Mouse (Mus musculus): ENCODE measurements at regions not wholly inside any gene's neighbourhood (a gene's known extent, or its start where the extent isn't known, plus 50 kb on each side); places are given as distances from the start of the nearest gene placed in this dataset.

GRCm38 (mm10) chr15:64519207-64519628 is 298.3 kb upstream of the Gm21798 start:
- in situ Hi-C loops (cut with MboI; ENCODE audit: low sequenced_read_pairs in 2 of 2, unreplicated experiment in 2 of 2) = no loop called here
- Histone ChIP-seq H3K4me3 (ENCODE audit: insufficient read depth in 1 of 2, low read depth in 1 of 2, low read length in 2 of 2, poor library complexity in 1 of 2, severe bottlenecking in 1 of 2) (no peak overlapping the region), H3K9me3 (ENCODE audit: control insufficient read depth, insufficient read depth, low read depth, low read length) (no peaks in the 10 kb centered on the region), H3K36me3 (ENCODE audit: control insufficient read depth, insufficient read depth, low read length, poor library complexity, severe bottlenecking) (no peaks in the 10 kb centered on the region), H3K9ac (ENCODE audit: insufficient read depth, low read depth, low read length, poor library complexity, severe bottlenecking) (no peak overlapping the region), H3K4me1 (ENCODE audit: control insufficient read depth in 2 of 2, insufficient read depth in 2 of 2, low read length in 2 of 2, poor library complexity in 1 of 2) (no peaks in the 10 kb centered on the region), H3K27ac (ENCODE audit: insufficient read depth, low read depth, low read length, poor library complexity, severe bottlenecking) (no peak overlapping the region)
- DNase-seq (ENCODE audit: low read depth, low spot score) = no peak
- TF ChIP-seq ZC3H11A (IDR thresholded peaks at IDR 0.05; ENCODE audit: borderline replicate concordance, low read depth, low read length) (no peak), ZNF384 (IDR thresholded peaks at IDR 0.05; ENCODE audit: low read depth, low read length) (no peak), CHD2 (IDR thresholded peaks at IDR 0.05; ENCODE audit: low read depth, low read length) (no peak), HCFC1 (IDR thresholded peaks at IDR 0.05; ENCODE audit: borderline replicate concordance, insufficient read depth, low read length) (no peak)

GRCm38 (mm10) chr15:64520568-64520967 is 296.9 kb upstream of the Gm21798 start:
- Histone ChIP-seq H3K36me3 (ENCODE audit: control insufficient read depth, insufficient read depth, low read length, poor library complexity, severe bottlenecking) (no peaks in the 10 kb centered on the region), H3K4me1 (ENCODE audit: control insufficient read depth in 2 of 2, insufficient read depth in 2 of 2, low read length in 2 of 2, poor library complexity in 1 of 2) (no peaks in the 10 kb centered on the region), H3K9me3 (ENCODE audit: control insufficient read depth, insufficient read depth, low read depth, low read length) (no peaks in the 10 kb centered on the region), H3K27ac (ENCODE audit: insufficient read depth, low read depth, low read length, poor library complexity, severe bottlenecking) (no peak overlapping the region), H3K9ac (ENCODE audit: insufficient read depth, low read depth, low read length, poor library complexity, severe bottlenecking) (no peak overlapping the region), H3K4me3 (ENCODE audit: insufficient read depth in 1 of 2, low read depth in 1 of 2, low read length in 2 of 2, poor library complexity in 1 of 2, severe bottlenecking in 1 of 2) (no peak overlapping the region)
- DNase-seq (ENCODE audit: low read depth, low spot score) = no peak
- no peak for TF ChIP-seq CHD2 (IDR thresholded peaks at IDR 0.05; ENCODE audit: low read depth, low read length)
- no peak for TF ChIP-seq ZNF384 (IDR thresholded peaks at IDR 0.05; ENCODE audit: low read depth, low read length)
- TF ChIP-seq HCFC1 (IDR thresholded peaks at IDR 0.05; ENCODE audit: borderline replicate concordance, insufficient read depth, low read length) = no peak
- TF ChIP-seq MAFK (IDR thresholded peaks at IDR 0.05; ENCODE audit: insufficient read depth, low read depth, low read length) = no peak
- TF ChIP-seq ZC3H11A (IDR thresholded peaks at IDR 0.05; ENCODE audit: borderline replicate concordance, low read depth, low read length) = no peak
- in situ Hi-C loops (cut with MboI; ENCODE audit: low sequenced_read_pairs in 2 of 2, unreplicated experiment in 2 of 2) = no loop called here

GRCm38 (mm10) chr15:64532260-64533120 is 285.0 kb upstream of the Gm21798 start:
- in situ Hi-C loops (cut with MboI; ENCODE audit: low sequenced_read_pairs in 2 of 2, unreplicated experiment in 2 of 2) = no loop called here
- Histone ChIP-seq H3K9me3 (ENCODE audit: control insufficient read depth, insufficient read depth, low read depth, low read length) (no peaks in the 10 kb centered on the region), H3K36me3 (ENCODE audit: control insufficient read depth, insufficient read depth, low read length, poor library complexity, severe bottlenecking) (no peaks in the 10 kb centered on the region), H3K27ac (ENCODE audit: insufficient read depth, low read depth, low read length, poor library complexity, severe bottlenecking) (no peak overlapping the region), H3K9ac (ENCODE audit: insufficient read depth, low read depth, low read length, poor library complexity, severe bottlenecking) (no peak overlapping the region), H3K4me1 (ENCODE audit: control insufficient read depth in 2 of 2, insufficient read depth in 2 of 2, low read length in 2 of 2, poor library complexity in 1 of 2) (no peaks in the 10 kb centered on the region), H3K4me3 (ENCODE audit: insufficient read depth in 1 of 2, low read depth in 1 of 2, low read length in 2 of 2, poor library complexity in 1 of 2, severe bottlenecking in 1 of 2) (no peak overlapping the region)
- DNase-seq (ENCODE audit: low read depth, low spot score) = no peak
- no peak for TF ChIP-seq HCFC1 (IDR thresholded peaks at IDR 0.05; ENCODE audit: borderline replicate concordance, insufficient read depth, low read length)
- TF ChIP-seq MAFK (IDR thresholded peaks at IDR 0.05; ENCODE audit: insufficient read depth, low read depth, low read length) = no peak
- TF ChIP-seq ZC3H11A (IDR thresholded peaks at IDR 0.05; ENCODE audit: borderline replicate concordance, low read depth, low read length) = no peak
- TF ChIP-seq CHD2 (IDR thresholded peaks at IDR 0.05; ENCODE audit: low read depth, low read length) = no peak
- TF ChIP-seq ZNF384 (IDR thresholded peaks at IDR 0.05; ENCODE audit: low read depth, low read length) = no peak

GRCm38 (mm10) chr15:64533169-64533795 is 284.2 kb upstream of the Gm21798 start:
- in situ Hi-C loops (cut with MboI; ENCODE audit: low sequenced_read_pairs in 2 of 2, unreplicated experiment in 2 of 2) = no loop called here
- TF ChIP-seq ZC3H11A (IDR thresholded peaks at IDR 0.05; ENCODE audit: borderline replicate concordance, low read depth, low read length) (no peak), HCFC1 (IDR thresholded peaks at IDR 0.05; ENCODE audit: borderline replicate concordance, insufficient read depth, low read length) (no peak), MAFK (IDR thresholded peaks at IDR 0.05; ENCODE audit: insufficient read depth, low read depth, low read length) (no peak), CHD2 (IDR thresholded peaks at IDR 0.05; ENCODE audit: low read depth, low read length) (no peak), ZNF384 (IDR thresholded peaks at IDR 0.05; ENCODE audit: low read depth, low read length) (no peak)
- Histone ChIP-seq H3K9ac (ENCODE audit: insufficient read depth, low read depth, low read length, poor library complexity, severe bottlenecking) (no peak overlapping the region), H3K36me3 (ENCODE audit: control insufficient read depth, insufficient read depth, low read length, poor library complexity, severe bottlenecking) (no peaks in the 10 kb centered on the region), H3K9me3 (ENCODE audit: control insufficient read depth, insufficient read depth, low read depth, low read length) (no peaks in the 10 kb centered on the region), H3K4me1 (ENCODE audit: control insufficient read depth in 2 of 2, insufficient read depth in 2 of 2, low read length in 2 of 2, poor library complexity in 1 of 2) (no peaks in the 10 kb centered on the region), H3K27ac (ENCODE audit: insufficient read depth, low read depth, low read length, poor library complexity, severe bottlenecking) (no peak overlapping the region), H3K4me3 (ENCODE audit: insufficient read depth in 1 of 2, low read depth in 1 of 2, low read length in 2 of 2, poor library complexity in 1 of 2, severe bottlenecking in 1 of 2) (no peak overlapping the region)
- DNase-seq (ENCODE audit: low read depth, low spot score) = no peak
